Mouse (Mus musculus) neural tube, postnatal 0 days (tissue): ENCODE measurements around the gene Hsp90b1. TPM values are rescaled to one million over a fixed set of nuclear protein-coding genes. Genes with fewer than 3 reads are reported as not detected.

Experiments used
- microRNA-seq: library from miRNA; unstranded; fragments of <30 nt; microRNA quantifications from one replicate; pipeline ENCODE4, GENCODE M21; 2016
- polyA plus RNA-seq: library from polyadenylated mRNA; unstranded; fragments of >200 nt; fragmentation: Nextera tagmentation; extraction: Ambion mirVana; gene quantifications from 2 replicates; pipeline ENCODE4 v1.2.1, GENCODE M21; 2015

The Hsp90b1 gene
- polyA plus RNA-seq: 242 and 247 TPM in 2 replicates

DNA sequence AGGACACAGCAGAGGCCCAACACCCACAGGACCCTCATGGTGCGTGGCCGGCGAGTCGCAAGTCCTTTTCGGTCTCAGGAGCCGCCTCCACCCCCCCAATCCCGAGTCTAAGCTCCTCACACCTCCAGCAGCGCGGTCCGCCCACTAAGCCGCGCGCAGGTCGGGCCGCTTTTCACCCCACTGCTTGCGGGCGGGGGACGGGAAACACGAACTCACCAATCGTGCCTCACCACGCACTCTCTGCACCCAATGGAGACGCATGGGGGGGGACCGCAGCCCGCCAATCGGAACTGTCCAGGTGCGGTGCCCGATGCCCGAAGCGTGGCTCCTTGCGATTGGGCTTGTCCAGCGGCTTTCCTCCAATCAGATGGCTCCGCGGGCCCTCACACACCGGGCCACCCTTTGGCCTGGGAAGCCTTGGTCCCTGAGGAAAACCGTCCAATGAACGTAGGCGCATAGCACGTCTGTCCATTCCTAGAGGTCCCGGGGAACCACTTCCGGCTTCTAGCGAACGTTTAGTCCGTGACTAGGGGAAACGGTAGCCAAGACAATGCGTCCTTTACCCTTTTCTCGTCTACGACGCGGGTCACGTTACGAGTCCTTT is at the start of gene Hsp90b1, which contains the start of gene Ttc41:
Gene Hsp90b1, minus strand, starts transcription at position 192 of the 604 bp plus-strand sequence.
Gene Ttc41, plus strand, starts transcription at position 494 of the 604 bp plus-strand sequence.

Small RNA genes within 50 kb of the gene (microRNA-seq; reads per million reads assigned to microRNA genes)
- 1.2 reads per million for gene Gm25745

Other genes starting within 250 kb of the Hsp90b1 start
- 17.6 and 22.0 TPM in 2 replicates for gene Syn3, start 206.6 kb downstream of the Hsp90b1 start, polyA plus RNA-seq
- 0.90 and 1.3 TPM in 2 replicates for gene Ttc41, start 302 bp upstream of the Hsp90b1 start, polyA plus RNA-seq
- gene Gm49358, start 58.5 kb upstream of the Hsp90b1 start, polyA plus RNA-seq: not detected in 2 replicates
- gene Nt5dc3, start 73.5 kb upstream of the Hsp90b1 start, polyA plus RNA-seq: 6.8 and 9.2 TPM in 2 replicates